Mouse (Mus musculus) left cerebral cortex, adult 11 months (tissue): ENCODE results near the gene Sirpb1c.
"Not testable (repeated sequence)": the region's sequence is repeated elsewhere in the genome, so short reads cannot be mapped to it uniquely, and the experiment has no call there.

ENCODE experiments used
- DNase-seq: peaks from one replicate; pipeline ENCODE4 v3.0.0; 2022; ENCODE audit warnings: low spot score

The Sirpb1c gene

GRCm38 (mm10) chr3:15848280-15848679, at the start of gene Sirpb1c:
Sirpb1c (minus strand) TSS chr3:15848528.
- not testable (repeated sequence) for DNase-seq

- no peak for DNase-seq
These were observed 38.1 kb upstream of the Sirpb1c start for GRCm38 (mm10) chr3:15886380-15886779.

- not testable (repeated sequence) for DNase-seq
These were observed 7.4 kb upstream of the Sirpb1c start for GRCm38 (mm10) chr3:15855773-15856172.

- no peak for DNase-seq
These were observed 1.6 kb upstream of the Sirpb1c start for GRCm38 (mm10) chr3:15849922-15850321.

- no peak for DNase-seq
These were observed 838 bp downstream of the Sirpb1c start for GRCm38 (mm10) chr3:15847332-15848047.

GRCm38 (mm10) chr3:15773642-15774041, 74.7 kb downstream of the Sirpb1c start:
- not testable (repeated sequence) for DNase-seq
